Mouse (Mus musculus): ENCODE data around the gene Prdm1.

Gene Prdm1

DNA sequence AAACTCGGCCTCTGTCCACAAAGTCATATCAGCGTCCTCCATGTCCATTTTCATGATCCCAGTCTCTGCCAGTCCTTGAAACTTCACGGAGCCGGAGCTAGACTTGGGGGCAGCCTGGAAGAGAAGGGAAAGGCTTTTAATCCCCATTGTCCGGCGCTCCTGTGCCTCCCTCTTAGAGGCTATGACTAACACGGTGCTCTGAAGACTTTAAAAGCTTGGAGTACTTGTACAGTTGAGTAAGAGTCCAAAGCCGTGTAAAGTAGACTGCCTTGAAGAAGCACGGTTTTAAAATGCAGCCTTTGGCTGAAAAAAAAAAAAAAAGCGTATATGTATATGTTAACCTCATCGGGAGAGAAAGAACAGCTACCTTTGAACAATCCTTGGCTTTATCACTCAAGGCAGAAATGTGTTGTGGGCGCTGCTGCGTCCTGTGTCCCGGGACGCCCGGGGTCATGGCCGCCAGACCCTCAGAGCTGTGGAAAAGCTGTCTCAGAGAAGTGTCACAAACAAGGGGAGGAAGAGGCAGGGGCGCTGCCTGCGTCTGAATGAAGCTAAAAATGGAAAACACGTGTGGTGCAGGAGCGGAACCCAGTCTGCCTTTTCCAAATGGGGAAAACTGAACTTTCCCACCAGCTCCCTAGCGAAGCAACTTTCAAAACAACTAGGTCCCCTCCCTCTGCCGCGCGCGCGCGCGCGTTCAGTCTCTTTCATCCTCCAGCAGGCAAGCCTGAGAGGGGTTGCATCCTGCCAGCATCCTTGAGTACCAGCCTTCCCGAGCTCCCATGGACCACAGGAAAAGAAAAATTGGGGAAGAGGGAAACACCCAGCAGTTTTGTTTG lies 71.3 kb downstream of the Prdm1 start:
- DNase-seq (ENCODE audit: low read depth, low spot score), result peak; percentile 64

- no peak for DNase-seq (ENCODE audit: low read depth, low spot score)
Measured at GRCm38 (mm10) chr10:44454753-44455152, 73.5 kb downstream of the Prdm1 start.

- DNase-seq (ENCODE audit: low read depth, low spot score), result no peak
Measured at GRCm38 (mm10) chr10:44454111-44454510, 74.2 kb downstream of the Prdm1 start.

- DNase-seq (ENCODE audit: low read depth, low spot score), result no peak
Measured at GRCm38 (mm10) chr10:44450835-44451234, 77.5 kb downstream of the Prdm1 start.

- no peak for DNase-seq (ENCODE audit: low read depth, low spot score)
Measured at GRCm38 (mm10) chr10:44450108-44450507, 78.2 kb downstream of the Prdm1 start.

- DNase-seq (ENCODE audit: low read depth, low spot score), result no peak
Measured at GRCm38 (mm10) chr10:44449666-44450065, 78.6 kb downstream of the Prdm1 start.

DNA sequence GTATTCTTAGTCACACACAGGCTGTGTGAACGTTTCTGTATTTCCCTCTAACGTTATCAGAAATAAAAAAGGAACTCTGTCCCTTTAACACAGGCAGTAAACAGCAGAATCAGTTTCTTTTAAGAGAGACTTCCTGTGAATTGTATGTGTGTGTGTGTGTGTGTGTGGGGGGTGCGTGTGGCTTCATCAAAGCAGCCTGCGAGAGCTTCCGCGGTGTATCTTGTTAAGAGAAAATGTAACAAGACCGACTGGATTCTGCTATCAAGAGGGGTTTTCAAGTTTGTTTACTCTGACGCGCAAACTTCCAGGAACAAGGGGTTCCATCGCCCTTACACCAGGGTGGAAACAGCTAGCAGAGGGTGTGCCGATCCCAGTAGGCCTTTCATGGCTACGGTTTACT lies 80.1 kb downstream of the Prdm1 start:
- no peak for DNase-seq (ENCODE audit: low read depth, low spot score)

GRCm38 (mm10) chr10:44447406-44448139 lies 80.7 kb downstream of the Prdm1 start:
- DNase-seq (ENCODE audit: low read depth, low spot score), result no peak

DNA sequence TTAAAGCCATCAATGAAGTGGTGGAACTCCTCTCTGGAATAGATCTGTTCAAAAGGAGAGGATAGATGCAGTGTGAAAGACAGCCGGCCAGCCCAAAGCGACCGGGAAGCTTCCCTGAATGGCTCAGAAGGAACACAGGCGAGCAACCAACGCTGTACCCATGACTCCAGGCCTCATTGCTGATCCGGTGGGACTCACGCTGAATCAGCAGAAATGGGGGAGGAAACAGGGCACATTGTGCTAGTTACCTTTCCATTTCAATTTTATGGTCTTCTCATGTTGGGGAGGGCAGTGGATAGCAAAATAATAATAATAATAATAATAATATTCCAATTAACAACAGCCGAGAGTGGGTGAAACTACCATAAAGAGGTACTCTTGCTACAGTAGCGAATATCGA lies 81.3 kb downstream of the Prdm1 start:
- no peak for DNase-seq (ENCODE audit: low read depth, low spot score)

GRCm38 (mm10) chr10:44444415-44444814 lies 83.9 kb downstream of the Prdm1 start:
- DNase-seq (ENCODE audit: low read depth, low spot score), result no peak

DNA sequence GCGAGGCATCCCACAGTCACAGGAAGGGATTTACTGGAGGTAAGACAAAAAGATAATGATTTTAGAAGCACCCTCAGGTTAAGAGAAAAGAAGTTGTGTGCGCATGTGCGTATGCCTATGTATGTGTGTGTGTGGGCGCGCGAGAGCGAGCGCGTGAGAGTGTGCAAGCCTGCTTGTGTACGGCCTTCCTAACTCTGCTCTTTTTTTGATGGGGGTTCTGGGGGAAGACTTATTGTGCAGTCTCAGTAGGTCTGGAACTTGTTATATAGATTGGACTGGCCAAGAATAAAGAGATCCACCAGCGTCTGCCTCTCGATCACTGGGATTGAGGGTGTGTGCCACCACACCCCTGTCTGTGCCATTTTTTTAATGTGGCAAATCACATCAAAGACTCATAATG lies 84.6 kb downstream of the Prdm1 start:
- DNase-seq (ENCODE audit: low read depth, low spot score), result no peak

DNA sequence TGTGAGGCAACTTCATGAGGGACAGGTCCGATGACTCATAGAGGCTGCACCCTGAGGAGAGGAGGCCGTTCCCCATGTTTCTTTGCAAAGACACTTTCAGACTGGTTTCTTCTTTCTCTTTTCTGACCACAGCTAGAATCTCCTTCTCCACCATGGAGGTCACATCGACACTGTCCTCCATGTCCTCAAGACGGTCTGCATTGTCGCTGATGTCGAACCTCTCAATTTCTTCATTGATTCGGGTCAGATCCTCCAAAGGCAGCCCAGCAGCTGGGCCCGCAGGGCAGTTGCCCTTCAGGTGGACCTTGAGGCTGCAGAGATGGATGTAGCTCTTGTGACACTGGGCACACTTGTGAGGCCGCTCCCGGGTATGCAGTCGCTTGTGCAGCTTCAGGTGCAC lies 88.6 kb downstream of the Prdm1 start:
- DNase-seq (ENCODE audit: low read depth, low spot score), result no peak

DNA sequence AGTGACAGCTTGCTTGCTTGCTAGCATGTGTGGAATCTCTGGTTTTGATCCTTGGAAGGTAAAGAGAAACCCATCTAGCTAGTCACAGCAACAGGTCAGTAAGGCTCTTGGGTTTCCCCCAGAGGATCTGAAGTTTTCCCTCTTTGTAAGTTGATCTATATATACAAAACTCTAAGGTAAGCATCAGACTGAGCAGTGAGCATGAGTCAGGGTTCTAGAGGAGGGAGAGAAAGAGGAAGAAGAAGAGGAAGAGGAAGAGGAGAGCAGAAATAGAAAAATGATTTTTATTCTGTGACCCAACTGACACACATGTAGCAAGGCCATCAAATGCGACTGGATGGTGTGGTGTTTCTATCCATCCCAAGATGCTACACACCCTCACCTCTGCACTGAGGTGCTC lies 90.7 kb downstream of the Prdm1 start:
- DNase-seq (ENCODE audit: low read depth, low spot score), result no peak

DNA sequence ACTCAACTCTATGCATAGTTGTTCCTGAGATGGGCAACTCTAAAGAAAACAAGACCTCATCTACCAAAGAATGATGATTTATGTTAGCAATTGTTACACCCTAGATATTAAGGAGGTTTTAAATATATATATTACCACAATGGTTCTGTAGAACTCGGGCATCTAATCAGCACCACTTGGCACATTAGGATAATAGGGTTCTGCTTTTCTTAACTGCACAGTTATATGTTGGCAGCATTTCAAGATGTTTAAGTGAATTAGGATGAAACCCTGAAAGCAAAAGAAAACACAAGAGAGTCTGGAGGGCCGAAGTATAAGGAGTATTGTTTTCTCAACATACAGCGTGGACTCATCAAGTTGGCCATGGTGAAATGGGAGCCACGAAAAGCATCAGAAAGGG lies 92.3 kb downstream of the Prdm1 start:
- no peak for DNase-seq (ENCODE audit: low read depth, low spot score)

GRCm38 (mm10) chr10:44434702-44435181 lies 93.6 kb downstream of the Prdm1 start:
- peak; percentile 61 for DNase-seq (ENCODE audit: low read depth, low spot score)

GRCm38 (mm10) chr10:44432235-44432634 lies 96.1 kb downstream of the Prdm1 start:
- no peak for DNase-seq (ENCODE audit: low read depth, low spot score)

- no peak for DNase-seq (ENCODE audit: low read depth, low spot score)
Measured at GRCm38 (mm10) chr10:44431689-44432088, 96.6 kb downstream of the Prdm1 start.

DNA sequence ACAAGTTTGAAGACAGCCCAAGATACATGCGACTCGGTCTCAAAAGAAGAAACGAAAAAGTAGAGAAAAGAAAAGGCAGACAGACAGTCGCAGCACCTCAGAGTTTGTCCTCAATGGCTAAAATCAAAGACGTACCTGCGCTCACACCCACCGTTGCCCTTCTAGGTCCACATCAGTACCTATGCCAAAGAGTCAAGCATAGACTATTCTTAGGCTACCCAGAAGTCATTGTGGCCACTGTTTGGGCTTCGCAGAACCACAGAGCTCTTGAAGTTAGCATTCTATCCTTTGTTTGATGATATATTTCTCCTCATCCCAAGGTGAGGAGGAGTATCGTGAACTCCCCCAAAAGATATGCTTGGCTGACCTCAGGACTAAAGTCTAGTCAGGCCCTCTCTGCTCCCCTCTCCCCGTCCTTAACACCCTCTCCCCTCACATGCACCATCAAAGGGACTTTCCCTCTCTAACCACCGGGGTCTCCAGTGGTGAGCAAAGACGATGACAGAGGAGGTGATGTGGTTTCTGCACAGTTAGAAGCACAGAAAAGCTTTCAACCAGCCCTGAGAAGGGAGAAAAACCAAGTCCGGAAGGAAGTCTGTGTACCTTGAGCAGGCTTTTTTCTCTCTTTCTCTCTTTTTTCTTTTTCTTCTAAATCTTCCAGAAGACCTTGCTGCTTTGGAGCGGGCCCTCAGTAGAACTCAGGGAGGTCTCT lies 99.0 kb downstream of the Prdm1 start:
- DNase-seq (ENCODE audit: low read depth, low spot score), result no peak

GRCm38 (mm10) chr10:44427891-44428361 lies 100.4 kb downstream of the Prdm1 start:
- DNase-seq (ENCODE audit: low read depth, low spot score), result peak; percentile 95

GRCm38 (mm10) chr10:44427426-44427825 lies 100.9 kb downstream of the Prdm1 start:
- no peak for DNase-seq (ENCODE audit: low read depth, low spot score)

DNA sequence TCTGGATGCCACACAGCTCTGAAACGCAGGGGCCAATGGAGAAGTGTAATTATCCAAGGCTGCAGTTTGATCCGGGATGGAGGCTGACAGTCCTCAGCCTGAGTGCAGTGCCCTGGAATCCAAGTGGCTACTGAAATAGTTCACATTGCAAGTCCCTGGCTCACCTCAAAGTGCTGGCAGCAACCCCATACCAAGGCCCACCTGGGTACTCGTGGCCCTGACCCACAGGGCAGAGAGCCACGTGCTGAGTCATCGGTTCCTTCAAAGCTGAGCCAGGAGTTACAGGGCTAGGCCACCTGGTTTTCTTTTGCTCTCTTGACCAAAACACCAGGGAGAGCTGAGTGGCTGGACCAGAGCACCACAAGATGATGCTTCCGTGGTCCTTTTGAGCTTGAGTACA lies 103.3 kb downstream of the Prdm1 start:
- DNase-seq (ENCODE audit: low read depth, low spot score), result no peak

DNA sequence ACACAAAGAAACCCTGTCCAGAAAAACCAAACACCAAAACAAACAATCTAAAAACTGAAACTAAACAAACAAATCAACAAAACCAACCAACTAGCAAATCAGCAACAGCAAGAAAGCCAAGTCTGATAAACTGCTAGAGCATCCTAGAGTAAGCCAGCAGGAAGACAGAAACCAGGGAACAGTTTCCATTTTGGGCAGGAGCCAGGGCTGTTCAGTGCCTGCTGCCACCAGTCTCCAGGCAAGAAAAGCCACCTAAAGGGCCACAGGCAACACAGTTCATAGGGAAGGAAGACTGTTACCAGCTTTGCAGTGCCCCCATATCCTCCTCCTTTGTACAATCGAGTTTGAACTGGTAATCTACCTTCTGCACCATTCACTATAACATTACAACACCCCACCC lies 106.4 kb downstream of the Prdm1 start:
- DNase-seq (ENCODE audit: low read depth, low spot score), result no peak
